Mouse (Mus musculus): ENCODE data around the gene Gm4737. TPM values are rescaled to one million over a fixed set of nuclear protein-coding genes. Genes with fewer than 3 reads are reported as not detected.

Gene Gm4737
- total RNA-seq, 4 experiments from 2014 or later, result 14.5 to 15.2 (median 14.8) TPM

Other genes starting within 250 kb of the Gm4737 start
- gene Phldb2, start 201.5 kb downstream of the Gm4737 start, total RNA-seq (2022), result 1 to 10 TPM; 6.1 to 8.0 (median 7.6) TPM
- gene Plcxd2, start 144.9 kb downstream of the Gm4737 start, total RNA-seq (2022), result 10 to 100 TPM; 53.2 to 61.9 (median 56.1) TPM
- not detected for gene Cd96, start 34.8 kb downstream of the Gm4737 start, total RNA-seq (2022)

Data from left cerebral cortex, adult 8-10 months (tissue).